Mouse (Mus musculus): Measurements from ENCODE around the gene Sox1. TPM values are rescaled to one million over a fixed set of nuclear protein-coding genes. Genes with fewer than 3 reads are reported as not detected.

Gene Sox1
- polyA plus RNA-seq, 1 experiment, result not detected

DNA sequence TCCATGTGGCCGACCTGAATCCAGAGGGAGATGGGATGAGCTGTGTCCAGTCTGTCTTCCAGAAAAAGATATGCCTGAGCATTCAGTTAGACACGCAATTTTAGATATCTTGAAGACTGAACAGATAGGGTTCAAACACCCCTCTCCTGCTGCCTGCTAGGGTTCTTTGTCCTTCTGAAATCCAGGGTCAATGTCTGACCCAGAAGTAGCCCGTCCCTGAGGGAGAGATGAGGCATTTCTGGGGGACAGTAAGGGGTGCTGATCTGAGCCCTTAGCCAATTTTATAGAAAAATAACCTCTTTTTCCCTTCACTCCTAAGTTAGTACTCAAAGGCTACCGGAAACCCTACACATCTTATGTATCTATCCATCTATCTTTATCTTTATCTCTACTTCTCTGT lies 7.2 kb upstream of the Sox1 start:
- no peak for TF ChIP-seq POLR2A (IDR thresholded peaks at IDR 0.05; ENCODE audit: insufficient read depth, low read depth, low read length)
- TF ChIP-seq CTCF (IDR thresholded peaks at IDR 0.05; ENCODE audit: insufficient read depth, low read depth, low read length), result no peak
- peaks cover 30% of the 10 kb centered on the region for H3K4me1 ChIP-seq (ENCODE audit: control insufficient read depth, insufficient read depth, low read length)
- H3K27ac ChIP-seq (ENCODE audit: insufficient read depth, low read depth, low read length), result peak overlapping the region; percentile 70
- no peak overlapping the region for H3K4me3 ChIP-seq (ENCODE audit: insufficient read depth, low read depth, low read length)
- 47% methylated on average over 4 of the region's 4 CpGs for WGBS

DNA sequence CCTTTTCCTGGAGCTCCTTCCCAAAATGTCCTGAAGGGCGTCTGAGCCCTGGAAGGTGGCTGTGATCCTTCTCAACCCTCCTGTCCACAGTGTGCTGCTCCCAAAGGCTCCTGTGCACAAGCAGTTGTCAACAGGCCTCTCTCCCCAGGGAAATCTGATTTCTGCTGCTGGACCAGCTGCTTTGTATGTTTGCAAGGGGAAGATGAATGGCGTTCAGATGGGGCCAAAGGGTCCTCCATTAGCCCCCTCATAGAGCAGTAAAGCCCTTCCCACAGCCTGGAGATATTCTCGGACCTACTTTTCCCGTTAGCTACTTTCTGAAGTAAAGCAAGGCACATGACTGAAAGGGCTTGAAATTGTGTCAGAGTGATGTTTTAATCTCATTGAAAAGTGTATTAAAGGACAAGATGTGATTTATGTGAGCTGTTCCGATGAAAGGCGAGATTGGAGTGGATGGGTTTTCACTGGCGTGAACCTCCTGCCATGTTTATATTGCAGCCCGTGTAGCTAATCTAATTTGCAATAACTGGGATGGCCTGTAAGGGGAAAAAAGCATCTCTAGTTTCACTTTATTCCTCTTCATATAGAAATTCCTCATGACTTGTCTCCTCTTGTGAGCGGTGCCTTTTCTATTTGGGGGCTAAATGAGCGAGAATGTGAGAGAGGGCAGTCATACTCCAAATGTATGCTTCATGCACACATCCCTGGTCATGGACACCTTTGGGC lies 6.5 kb upstream of the Sox1 start:
- peak overlapping the region; percentile 3; the same call in 1 of the 2 replicates for H3K4me3 ChIP-seq (ENCODE audit: insufficient read depth, low read depth, low read length)
- WGBS, result 55% methylated on average over 10 of the region's 10 CpGs
- TF ChIP-seq POLR2A (IDR thresholded peaks at IDR 0.05; ENCODE audit: insufficient read depth, low read depth, low read length), result no peak
- TF ChIP-seq CTCF (IDR thresholded peaks at IDR 0.05; ENCODE audit: insufficient read depth, low read depth, low read length), result no peak
- peak overlapping the region; percentile 70 for H3K27ac ChIP-seq (ENCODE audit: insufficient read depth, low read depth, low read length)
- H3K4me1 ChIP-seq (ENCODE audit: control insufficient read depth, insufficient read depth, low read length), result peaks cover 27% of the 10 kb centered on the region

DNA sequence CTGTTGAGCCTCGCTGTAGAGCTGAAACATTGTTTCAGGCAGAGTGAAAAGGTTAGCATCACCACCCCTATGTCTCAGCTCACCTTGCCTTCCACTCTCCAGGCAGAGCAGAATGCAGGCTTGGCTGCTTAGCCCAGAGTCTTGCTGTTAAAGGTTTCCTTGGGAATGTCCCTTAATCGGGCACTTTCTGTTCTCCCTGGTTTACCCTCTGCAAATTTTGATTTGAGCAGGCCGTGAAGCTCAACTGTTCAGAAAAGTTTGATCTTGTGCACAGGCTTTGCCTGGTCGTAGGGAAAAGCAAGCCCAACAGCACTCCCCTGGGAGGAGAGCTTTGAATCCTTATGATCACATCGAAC lies 6.0 kb upstream of the Sox1 start:
- H3K27ac ChIP-seq (ENCODE audit: insufficient read depth, low read depth, low read length), result peak overlapping the region; percentile 70
- no peak overlapping the region for H3K4me3 ChIP-seq (ENCODE audit: insufficient read depth, low read depth, low read length)
- 33% methylated on average over 5 of the region's 5 CpGs for WGBS
- TF ChIP-seq POLR2A (IDR thresholded peaks at IDR 0.05; ENCODE audit: insufficient read depth, low read depth, low read length), result no peak
- no peak for TF ChIP-seq CTCF (IDR thresholded peaks at IDR 0.05; ENCODE audit: insufficient read depth, low read depth, low read length)
- H3K4me1 ChIP-seq (ENCODE audit: control insufficient read depth, insufficient read depth, low read length), result peaks cover 27% of the 10 kb centered on the region

DNA sequence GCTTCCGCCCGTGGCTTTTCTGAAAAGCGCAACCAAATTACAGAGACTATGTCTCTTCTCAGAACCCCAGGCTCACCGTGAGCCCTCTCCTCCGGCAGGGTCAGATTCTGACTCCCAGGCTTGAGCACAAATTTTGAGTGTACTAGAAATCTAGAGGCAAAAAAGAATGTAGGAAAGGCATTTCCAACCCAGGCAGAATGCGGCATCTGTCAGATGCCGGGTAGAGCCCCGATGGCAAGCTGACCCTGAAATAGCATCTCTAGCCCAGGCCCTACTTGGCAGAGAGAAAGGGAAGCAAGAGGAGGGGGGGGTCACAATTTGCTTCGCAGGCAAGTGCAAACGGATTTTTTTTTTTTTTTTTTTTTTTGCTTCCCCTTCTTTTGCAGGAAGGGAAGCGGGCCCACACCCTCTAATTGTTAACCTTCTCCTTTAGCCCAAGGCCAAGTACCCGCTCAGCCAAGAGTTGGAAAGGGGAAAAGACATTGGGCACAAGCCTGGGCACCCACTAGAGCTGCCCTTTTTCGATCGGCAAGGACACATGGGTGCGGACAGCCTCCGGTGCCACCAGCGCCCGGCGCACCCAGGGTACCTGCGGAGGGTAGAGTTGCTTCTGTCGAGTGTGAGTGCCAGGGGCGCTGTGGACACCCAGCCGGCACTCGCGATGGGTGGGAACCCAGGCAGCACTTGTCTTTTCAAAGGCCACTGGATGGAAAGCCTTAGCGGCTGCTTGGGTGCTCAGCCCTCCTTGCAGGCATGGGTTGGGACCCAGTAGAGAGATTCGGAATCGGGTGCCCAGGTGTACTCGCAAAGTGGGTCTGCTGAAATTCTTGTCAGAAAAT lies 5.1 kb upstream of the Sox1 start:
- 25% methylated on average over 29 of the region's 29 CpGs for WGBS
- peak overlapping the region; percentile 35 for H3K4me3 ChIP-seq (ENCODE audit: insufficient read depth, low read depth, low read length)
- H3K4me1 ChIP-seq (ENCODE audit: control insufficient read depth, insufficient read depth, low read length), result peaks cover 24% of the 10 kb centered on the region

DNA sequence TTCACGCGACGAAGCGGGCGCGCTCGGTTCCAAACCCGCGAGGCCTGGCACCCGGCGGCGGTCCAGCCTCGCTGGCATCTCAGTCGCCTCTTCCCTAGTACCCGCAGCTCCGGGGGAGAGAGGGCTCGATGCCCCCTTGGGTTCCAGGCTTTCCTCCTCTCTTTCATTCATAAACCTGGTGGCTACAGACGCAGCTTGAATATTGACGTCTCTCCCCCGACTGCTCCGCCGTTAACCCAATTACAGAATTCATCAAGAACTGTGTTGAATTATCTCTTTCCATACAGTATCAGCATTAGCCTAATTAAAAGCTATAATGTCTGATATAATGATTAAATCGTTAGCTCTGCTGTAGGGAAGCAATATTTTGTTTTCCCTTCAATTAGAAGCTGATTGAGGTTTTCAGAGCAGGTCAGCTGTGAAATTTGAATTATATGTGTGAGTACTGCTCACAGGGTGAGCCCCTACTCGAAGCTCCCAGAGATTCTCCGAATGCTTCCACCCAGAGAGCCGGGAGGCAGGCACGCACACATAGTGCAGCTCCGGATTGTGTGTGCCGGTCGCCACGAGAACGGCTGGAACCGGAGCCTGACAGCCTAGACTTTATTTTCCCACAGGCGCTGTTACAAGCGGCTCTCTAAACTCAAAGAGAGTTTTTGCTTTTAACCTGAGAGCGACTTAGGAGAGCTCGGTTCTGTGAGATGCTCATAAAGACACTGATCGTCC lies 4.3 kb upstream of the Sox1 start:
- H3K27ac ChIP-seq (ENCODE audit: insufficient read depth, low read depth, low read length), result peak overlapping the region; percentile 90
- WGBS, result 22% methylated on average over 38 of the region's 38 CpGs

More for the DNA sequence above, 5.1 kb upstream of the Sox1 start:
- TF ChIP-seq POLR2A (IDR thresholded peaks at IDR 0.05; ENCODE audit: insufficient read depth, low read depth, low read length) (no peak), CTCF (IDR thresholded peaks at IDR 0.05; ENCODE audit: insufficient read depth, low read depth, low read length) (no peak)
- peak overlapping the region; percentile 90 for H3K27ac ChIP-seq (ENCODE audit: insufficient read depth, low read depth, low read length)

DNA sequence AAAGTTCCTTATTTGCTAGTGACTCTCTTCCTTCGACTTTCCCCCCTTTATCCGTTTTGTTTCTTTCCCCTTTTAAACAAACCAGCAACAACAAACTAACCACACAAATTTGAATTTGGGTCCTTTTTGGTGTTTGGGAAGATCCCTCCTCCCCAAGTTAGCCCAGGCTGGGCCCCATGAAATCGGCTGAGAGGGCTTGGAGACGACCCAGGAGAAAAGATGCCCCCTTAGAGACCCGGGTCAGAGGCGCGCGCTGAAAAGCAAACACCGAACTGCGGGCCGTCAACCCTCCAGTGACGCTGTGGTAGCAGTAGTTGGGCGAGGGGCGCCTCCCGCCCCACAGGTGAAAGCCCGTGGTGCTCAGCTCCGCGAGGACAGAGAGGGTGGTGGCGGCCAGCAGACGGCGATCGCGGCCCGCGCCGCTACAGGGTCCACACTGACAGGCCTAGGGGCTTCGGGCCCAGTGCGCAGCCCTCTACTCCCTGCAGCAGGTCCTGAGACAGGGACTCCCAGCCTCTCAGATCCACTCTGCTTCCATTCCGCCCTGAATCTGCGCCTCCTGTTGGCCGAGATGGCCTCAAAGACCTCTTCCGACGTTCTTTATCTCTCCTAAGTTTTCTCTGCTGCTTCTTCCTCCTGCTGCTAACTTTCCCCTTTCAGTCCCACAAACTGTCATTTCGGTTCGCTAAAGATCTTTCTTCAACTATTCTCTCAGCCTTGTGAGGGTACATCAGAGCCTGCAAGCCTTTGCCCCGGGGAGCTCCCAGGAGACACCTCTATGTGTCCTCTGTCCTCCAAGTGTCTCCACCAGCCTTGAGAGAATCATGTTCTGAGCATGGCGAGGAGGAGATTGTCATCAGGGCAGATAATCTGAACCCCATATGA lies 3.5 kb upstream of the Sox1 start:
- no peak overlapping the region; the same call in 1 of the 2 replicates for H3K4me3 ChIP-seq (ENCODE audit: insufficient read depth, low read depth, low read length)
- whole genome bisulfite sequencing, result 36% methylated on average over 37 of the region's 37 CpGs
- H3K27ac ChIP-seq (ENCODE audit: insufficient read depth, low read depth, low read length), result peak overlapping the region; percentile 90; the same call in 1 of the 2 replicates
- H3K4me1 ChIP-seq (ENCODE audit: control insufficient read depth, insufficient read depth, low read length), result peaks cover 24% of the 10 kb centered on the region
- TF ChIP-seq POLR2A (IDR thresholded peaks at IDR 0.05; ENCODE audit: insufficient read depth, low read depth, low read length), result no peak
- TF ChIP-seq CTCF (IDR thresholded peaks at IDR 0.05; ENCODE audit: insufficient read depth, low read depth, low read length), result peak; percentile 27; the same call in 1 of the 2 replicates

More for the DNA sequence above, 4.3 kb upstream of the Sox1 start:
- H3K4me1 ChIP-seq (ENCODE audit: control insufficient read depth, insufficient read depth, low read length), result peaks cover 24% of the 10 kb centered on the region
- H3K4me3 ChIP-seq (ENCODE audit: insufficient read depth, low read depth, low read length), result peak overlapping the region; percentile 35
- TF ChIP-seq POLR2A (IDR thresholded peaks at IDR 0.05; ENCODE audit: insufficient read depth, low read depth, low read length), result no peak
- TF ChIP-seq CTCF (IDR thresholded peaks at IDR 0.05; ENCODE audit: insufficient read depth, low read depth, low read length), result no peak

DNA sequence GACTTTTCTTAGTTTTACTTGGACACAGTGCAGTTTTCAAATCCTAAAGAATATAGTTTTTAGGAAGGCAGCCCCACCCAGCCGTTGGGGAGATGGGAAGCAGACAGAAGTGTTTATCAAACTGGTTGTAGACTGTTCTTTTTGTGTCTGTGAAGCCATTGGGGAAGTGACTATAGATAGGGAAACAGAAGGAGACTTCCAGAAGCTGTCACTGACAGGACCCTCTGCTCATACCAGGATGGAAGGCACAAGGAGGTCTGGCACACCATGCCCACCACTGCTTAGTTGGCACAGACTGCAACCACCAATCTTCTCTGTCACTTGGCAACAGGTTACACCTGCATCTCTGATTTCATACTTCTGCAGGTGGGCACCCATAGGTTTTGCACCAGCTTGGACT lies 2.3 kb upstream of the Sox1 start:
- Histone ChIP-seq H3K27ac (ENCODE audit: insufficient read depth, low read depth, low read length) (peak overlapping the region; percentile 32), H3K4me1 (ENCODE audit: control insufficient read depth, insufficient read depth, low read length) (peaks cover 19% of the 10 kb centered on the region), H3K4me3 (ENCODE audit: insufficient read depth, low read depth, low read length) (no peak overlapping the region)
- TF ChIP-seq CTCF (IDR thresholded peaks at IDR 0.05; ENCODE audit: insufficient read depth, low read depth, low read length), result no peak
- TF ChIP-seq POLR2A (IDR thresholded peaks at IDR 0.05; ENCODE audit: insufficient read depth, low read depth, low read length), result no peak
- 38% methylated on average over 1 of the region's 1 CpGs for whole genome bisulfite sequencing
